Mouse (Mus musculus): Measurements from ENCODE around the gene Pkm. TPM values are rescaled to one million over a fixed set of nuclear protein-coding genes. Genes with fewer than 3 reads are reported as not detected.
A peak's percentile ranks its signal among the peaks of the same experiment; 100 is the strongest.

The Pkm gene
- polyA plus RNA-seq, 1 experiment from 2014 or later: 1,999 TPM

DNA sequence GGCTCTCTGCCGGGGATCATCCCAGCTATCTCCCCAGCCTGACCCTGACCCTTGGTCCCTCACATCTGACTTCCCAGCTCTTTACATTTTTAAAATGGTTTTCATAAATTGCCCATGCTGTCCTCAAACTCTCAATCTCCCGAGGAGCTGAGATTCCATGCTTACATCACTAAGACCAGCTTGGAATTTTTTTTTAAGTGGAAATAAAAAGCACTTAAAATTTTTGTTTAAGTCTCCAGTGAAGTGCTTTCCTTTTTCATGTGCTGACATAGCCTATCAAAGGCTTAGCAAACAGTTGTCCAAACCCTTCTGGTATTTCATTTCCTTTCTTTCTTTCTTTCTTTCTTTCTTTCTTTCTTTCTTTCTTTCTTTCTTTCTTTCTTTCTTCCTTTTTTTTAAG is 27.9 kb downstream of the Pkm start:
- no peak for ATAC-seq (ENCODE audit: insufficient number of reproducible peaks, low FRiP score, low TSS enrichment, low read depth)
- Histone ChIP-seq H3K9me3 (ENCODE audit: control insufficient read depth, low read length) (no peaks in the 10 kb centered on the region), H3K36me3 (ENCODE audit: control insufficient read depth, insufficient read depth, low read length) (peaks cover 4% of the 10 kb centered on the region; the same call in 1 of the 2 replicates), H3K4me3 (ENCODE audit: low read depth, low read length) (no peak overlapping the region), H3K4me2 (ENCODE audit: low read depth, severe bottlenecking) (no peak overlapping the region), H3K27ac (replicated peaks; ENCODE audit: low read depth, low read length) (no peak overlapping the region), H3K27me3 (ENCODE audit: control insufficient read depth, insufficient read depth, low read length) (no peaks in the 10 kb centered on the region), H3K4me1 (ENCODE audit: control insufficient read depth, insufficient read depth, low read length) (peaks cover 5% of the 10 kb centered on the region; the same call in 1 of the 2 replicates), H3K9ac (ENCODE audit: low read length) (no peak overlapping the region)
- 59% methylated on average over 2 of the region's 2 CpGs for WGBS
- DNase-seq (ENCODE audit: low spot score): no peak

GRCm38 (mm10) chr9:59687416-59688046 is 31.4 kb downstream of the Pkm start:
- Histone ChIP-seq H3K4me1 (ENCODE audit: control insufficient read depth, insufficient read depth, low read length) (peaks cover 9% of the 10 kb centered on the region), H3K9ac (ENCODE audit: low read length) (no peak overlapping the region), H3K36me3 (ENCODE audit: control insufficient read depth, insufficient read depth, low read length) (no peaks in the 10 kb centered on the region), H3K4me3 (ENCODE audit: low read depth, low read length) (no peak overlapping the region), H3K27me3 (ENCODE audit: control insufficient read depth, insufficient read depth, low read length) (no peaks in the 10 kb centered on the region), H3K9me3 (ENCODE audit: control insufficient read depth, low read length) (no peaks in the 10 kb centered on the region), H3K4me2 (ENCODE audit: low read depth, severe bottlenecking) (no peak overlapping the region), H3K27ac (replicated peaks; ENCODE audit: low read depth, low read length) (no peak overlapping the region)
- ATAC-seq (ENCODE audit: insufficient number of reproducible peaks, low FRiP score, low TSS enrichment, low read depth) (no peak), DNase-seq (ENCODE audit: low spot score) (no peak)
- WGBS: 29% methylated on average over 6 of the region's 6 CpGs

- 5% methylated on average over 22 of the region's 23 CpGs for WGBS
- DNase-seq (ENCODE audit: low spot score) (no peak), ATAC-seq (ENCODE audit: insufficient number of reproducible peaks, low FRiP score, low TSS enrichment, low read depth) (no peak; the same call in 1 of the 2 replicates)
- Histone ChIP-seq H3K36me3 (ENCODE audit: control insufficient read depth, insufficient read depth, low read length) (no peaks in the 10 kb centered on the region), H3K27ac (replicated peaks; ENCODE audit: low read depth, low read length) (no peak overlapping the region), H3K4me1 (ENCODE audit: control insufficient read depth, insufficient read depth, low read length) (peaks cover 15% of the 10 kb centered on the region), H3K27me3 (ENCODE audit: control insufficient read depth, insufficient read depth, low read length) (no peaks in the 10 kb centered on the region), H3K4me3 (ENCODE audit: low read depth, low read length) (0 out of 2 replicates have a peak overlapping the region, but pooled peaks have one; percentile 2), H3K9me3 (ENCODE audit: control insufficient read depth, low read length) (no peaks in the 10 kb centered on the region), H3K4me2 (ENCODE audit: low read depth, severe bottlenecking) (peak overlapping the region; percentile 44), H3K9ac (ENCODE audit: low read length) (no peak overlapping the region)
Measured at GRCm38 (mm10) chr9:59691635-59692094, 35.5 kb downstream of the Pkm start.

DNA sequence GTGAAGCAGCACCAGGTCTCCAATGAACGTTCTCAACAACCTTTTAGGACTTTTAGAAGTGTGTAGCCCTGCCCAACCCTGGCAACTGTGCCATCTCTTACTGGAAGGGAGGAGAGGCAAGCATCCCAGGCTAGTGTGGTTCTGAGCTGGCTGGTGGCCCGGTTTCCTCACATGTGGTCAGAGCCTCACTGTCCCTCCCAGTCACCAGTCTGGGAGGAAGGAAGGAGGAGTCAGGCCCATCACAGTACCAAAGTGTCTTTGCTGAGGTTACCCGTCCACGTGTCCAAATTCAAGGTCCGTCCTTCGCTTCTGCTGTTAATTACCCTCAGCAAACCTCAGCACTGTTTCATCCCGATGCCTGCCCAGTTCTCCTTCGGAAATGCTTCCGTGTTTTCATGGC is 36.0 kb downstream of the Pkm start:
- Histone ChIP-seq H3K27ac (replicated peaks; ENCODE audit: low read depth, low read length) (no peak overlapping the region), H3K4me2 (ENCODE audit: low read depth, severe bottlenecking) (peak overlapping the region; percentile 44; the same call in 1 of the 2 replicates), H3K4me3 (ENCODE audit: low read depth, low read length) (0 out of 2 replicates have a peak overlapping the region, but pooled peaks have one; percentile 2), H3K4me1 (ENCODE audit: control insufficient read depth, insufficient read depth, low read length) (peaks cover 15% of the 10 kb centered on the region), H3K27me3 (ENCODE audit: control insufficient read depth, insufficient read depth, low read length) (no peaks in the 10 kb centered on the region), H3K36me3 (ENCODE audit: control insufficient read depth, insufficient read depth, low read length) (no peaks in the 10 kb centered on the region), H3K9me3 (ENCODE audit: control insufficient read depth, low read length) (no peaks in the 10 kb centered on the region), H3K9ac (ENCODE audit: low read length) (no peak overlapping the region)
- no peak for DNase-seq (ENCODE audit: low spot score)
- no peak for ATAC-seq (ENCODE audit: insufficient number of reproducible peaks, low FRiP score, low TSS enrichment, low read depth)
- WGBS: 27% methylated on average over 9 of the region's 9 CpGs

- ATAC-seq (ENCODE audit: insufficient number of reproducible peaks, low FRiP score, low TSS enrichment, low read depth): no peak
- Histone ChIP-seq H3K36me3 (ENCODE audit: control insufficient read depth, insufficient read depth, low read length) (no peaks in the 10 kb centered on the region), H3K9me3 (ENCODE audit: control insufficient read depth, low read length) (no peaks in the 10 kb centered on the region), H3K4me3 (ENCODE audit: low read depth, low read length) (no peak overlapping the region), H3K27me3 (ENCODE audit: control insufficient read depth, insufficient read depth, low read length) (no peaks in the 10 kb centered on the region), H3K4me1 (ENCODE audit: control insufficient read depth, insufficient read depth, low read length) (peaks cover 15% of the 10 kb centered on the region), H3K4me2 (ENCODE audit: low read depth, severe bottlenecking) (no peak overlapping the region), H3K27ac (replicated peaks; ENCODE audit: low read depth, low read length) (no peak overlapping the region), H3K9ac (ENCODE audit: low read length) (no peak overlapping the region)
- 29% methylated on average over 16 of the region's 16 CpGs for WGBS
- peak; percentile 43 for DNase-seq (ENCODE audit: low spot score)
Measured at GRCm38 (mm10) chr9:59694571-59695450, 38.6 kb downstream of the Pkm start.

DNA sequence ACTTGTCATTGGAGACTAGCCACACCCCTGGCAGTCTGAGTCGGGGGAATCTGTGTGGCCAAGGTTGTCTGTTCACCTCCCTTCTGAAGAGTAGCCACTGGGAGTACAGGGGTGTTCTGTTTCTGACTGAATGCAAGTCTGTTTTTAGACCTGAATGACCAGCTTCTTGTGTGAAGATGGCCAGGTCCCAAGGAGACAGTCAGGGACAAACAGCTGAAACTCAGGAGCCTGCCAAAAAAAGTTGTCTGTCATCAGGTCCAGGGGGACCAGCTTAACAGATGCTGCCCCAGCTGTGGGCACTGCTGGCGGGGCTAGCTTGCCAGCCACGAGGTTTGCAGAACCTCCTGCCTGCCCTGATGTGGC is 39.3 kb downstream of the Pkm start:
- no peak overlapping the region for H3K9ac ChIP-seq (ENCODE audit: low read length)
- H3K27ac ChIP-seq (replicated peaks; ENCODE audit: low read depth, low read length): no peak overlapping the region
- ATAC-seq (ENCODE audit: insufficient number of reproducible peaks, low FRiP score, low TSS enrichment, low read depth) (no peak), DNase-seq (ENCODE audit: low spot score) (no peak)
- H3K27me3 ChIP-seq (ENCODE audit: control insufficient read depth, insufficient read depth, low read length): no peaks in the 10 kb centered on the region
- no peaks in the 10 kb centered on the region for H3K36me3 ChIP-seq (ENCODE audit: control insufficient read depth, insufficient read depth, low read length)
- WGBS: 25% methylated on average over 3 of the region's 3 CpGs
- no peak overlapping the region for H3K4me3 ChIP-seq (ENCODE audit: low read depth, low read length)
- H3K4me1 ChIP-seq (ENCODE audit: control insufficient read depth, insufficient read depth, low read length): peaks cover 15% of the 10 kb centered on the region
- H3K9me3 ChIP-seq (ENCODE audit: control insufficient read depth, low read length): no peaks in the 10 kb centered on the region
- H3K4me2 ChIP-seq (ENCODE audit: low read depth, severe bottlenecking): no peak overlapping the region

GRCm38 (mm10) chr9:59696381-59696780 is 40.2 kb downstream of the Pkm start:
- WGBS: 77% methylated on average over 3 of the region's 3 CpGs
- no peak overlapping the region for H3K4me2 ChIP-seq (ENCODE audit: low read depth, severe bottlenecking)
- no peaks in the 10 kb centered on the region for H3K9me3 ChIP-seq (ENCODE audit: control insufficient read depth, low read length)
- peaks cover 15% of the 10 kb centered on the region for H3K4me1 ChIP-seq (ENCODE audit: control insufficient read depth, insufficient read depth, low read length)
- no peaks in the 10 kb centered on the region for H3K27me3 ChIP-seq (ENCODE audit: control insufficient read depth, insufficient read depth, low read length)
- no peak overlapping the region for H3K9ac ChIP-seq (ENCODE audit: low read length)
- H3K36me3 ChIP-seq (ENCODE audit: control insufficient read depth, insufficient read depth, low read length): no peaks in the 10 kb centered on the region
- ATAC-seq (ENCODE audit: insufficient number of reproducible peaks, low FRiP score, low TSS enrichment, low read depth): no peak
- no peak overlapping the region for H3K4me3 ChIP-seq (ENCODE audit: low read depth, low read length)
- no peak overlapping the region for H3K27ac ChIP-seq (replicated peaks; ENCODE audit: low read depth, low read length)
- no peak for DNase-seq (ENCODE audit: low spot score)

DNA sequence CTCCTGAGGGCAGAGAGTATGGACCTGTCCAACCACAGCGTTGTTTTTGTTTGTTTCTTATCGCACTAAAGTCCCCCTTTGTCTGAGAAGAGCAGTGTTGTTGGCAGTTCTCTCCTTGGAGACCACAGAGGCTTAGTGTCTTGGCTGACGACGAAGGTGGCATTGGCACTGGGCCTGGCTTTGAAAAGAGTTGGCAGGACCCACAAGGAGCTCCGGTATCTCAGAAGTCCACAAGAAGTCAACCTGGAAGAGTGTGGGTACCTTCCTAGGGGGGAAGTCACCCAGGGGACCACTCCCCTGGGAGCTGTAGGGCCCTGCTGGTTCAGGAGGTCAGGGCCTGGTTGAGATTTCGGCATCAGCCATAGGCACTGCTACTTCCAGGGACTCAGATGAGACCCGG is 44.9 kb downstream of the Pkm start:
- no peak for DNase-seq (ENCODE audit: low spot score)
- no peaks in the 10 kb centered on the region for H3K9me3 ChIP-seq (ENCODE audit: control insufficient read depth, low read length)
- H3K27ac ChIP-seq (replicated peaks; ENCODE audit: low read depth, low read length): no peak overlapping the region
- H3K36me3 ChIP-seq (ENCODE audit: control insufficient read depth, insufficient read depth, low read length): no peaks in the 10 kb centered on the region
- ATAC-seq (ENCODE audit: insufficient number of reproducible peaks, low FRiP score, low TSS enrichment, low read depth): no peak
- no peak overlapping the region for H3K4me3 ChIP-seq (ENCODE audit: low read depth, low read length)
- WGBS: 89% methylated on average over 7 of the region's 7 CpGs
- H3K4me1 ChIP-seq (ENCODE audit: control insufficient read depth, insufficient read depth, low read length): no peaks in the 10 kb centered on the region
- no peaks in the 10 kb centered on the region for H3K27me3 ChIP-seq (ENCODE audit: control insufficient read depth, insufficient read depth, low read length)
- H3K9ac ChIP-seq (ENCODE audit: low read length): no peak overlapping the region
- H3K4me2 ChIP-seq (ENCODE audit: low read depth, severe bottlenecking): no peak overlapping the region

All from limb, embryonic 11.5 days (tissue).